Mouse (Mus musculus): Measurements from ENCODE around the gene Zfp62. TPM values are rescaled to one million over a fixed set of nuclear protein-coding genes. Genes with fewer than 3 reads are reported as not detected.

Zfp62 gene
- total and polyA plus RNA-seq, 2 experiments from 2014 or later: 7.4 to 20.4 TPM

DNA sequence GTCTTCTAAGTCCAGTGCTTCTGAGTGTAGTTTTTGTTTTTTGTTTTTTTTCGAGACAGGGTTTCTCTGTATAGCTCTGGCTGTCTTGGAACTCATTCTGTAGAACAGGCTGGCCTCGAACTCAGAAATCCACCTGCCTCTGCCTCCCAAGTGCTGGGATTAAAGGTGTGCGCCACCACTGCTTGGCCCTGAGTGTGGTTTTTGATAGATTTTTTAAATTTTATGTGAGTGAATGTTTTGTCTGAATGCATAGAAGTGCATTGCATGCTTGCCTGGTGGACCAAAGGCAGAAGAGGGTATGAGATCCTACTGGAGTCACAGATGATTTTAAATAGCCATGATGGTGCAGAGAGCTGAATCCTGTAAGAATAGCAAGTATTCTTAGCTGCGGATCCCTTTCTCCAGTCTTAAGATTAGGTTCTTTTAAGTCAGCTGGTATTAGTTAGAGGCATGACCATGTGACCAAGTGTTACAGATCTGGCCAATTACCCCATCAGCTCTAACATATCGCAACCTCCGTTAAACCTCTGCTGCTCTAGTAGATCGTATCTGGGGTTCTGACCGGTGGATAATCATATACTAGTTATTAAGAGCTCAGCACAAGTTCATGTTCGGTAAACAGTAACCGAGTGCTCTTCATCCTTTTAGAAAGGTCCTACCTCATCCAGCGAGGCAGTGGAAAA is 40.0 kb downstream of the Zfp62 start:
- Histone ChIP-seq H3K36me3 (replicated peaks; ENCODE audit: control insufficient read depth, insufficient read depth, low read length) (no peaks in the 10 kb centered on the region), H3K9ac (replicated peaks; ENCODE audit: low read depth, low read length) (peak overlapping the region; percentile 68; the same call in 1 of the 2 replicates), H3K4me1 (ENCODE audit: control insufficient read depth, insufficient read depth) (peaks cover 33% of the 10 kb centered on the region), H3K27ac (ENCODE audit: low read depth) (peak overlapping the region; percentile 97), H3K9me3 (replicated peaks; ENCODE audit: control insufficient read depth, low read length) (no peaks in the 10 kb centered on the region), H3K4me3 (ENCODE audit: low read depth, low read length) (peak overlapping the region; percentile 77), H3K4me2 (ENCODE audit: low read depth, low read length) (peak overlapping the region; percentile 73), H3K27me3 (ENCODE audit: control insufficient read depth, insufficient read depth, low read length) (no peaks in the 10 kb centered on the region)
- WGBS: 22% methylated on average over 11 of the region's 11 CpGs
- no peak for TF ChIP-seq CTCF (IDR thresholded peaks at IDR 0.05; ENCODE audit: low read depth)
- 0 out of 2 replicates have a peak, but pooled peaks have one; percentile 1 for TF ChIP-seq EP300 (IDR thresholded peaks at IDR 0.05; ENCODE audit: low read depth)
- DNase-seq (ENCODE audit: low spot score) (no peak), ATAC-seq (ENCODE audit: insufficient read depth, low read depth) (no peak)

DNA sequence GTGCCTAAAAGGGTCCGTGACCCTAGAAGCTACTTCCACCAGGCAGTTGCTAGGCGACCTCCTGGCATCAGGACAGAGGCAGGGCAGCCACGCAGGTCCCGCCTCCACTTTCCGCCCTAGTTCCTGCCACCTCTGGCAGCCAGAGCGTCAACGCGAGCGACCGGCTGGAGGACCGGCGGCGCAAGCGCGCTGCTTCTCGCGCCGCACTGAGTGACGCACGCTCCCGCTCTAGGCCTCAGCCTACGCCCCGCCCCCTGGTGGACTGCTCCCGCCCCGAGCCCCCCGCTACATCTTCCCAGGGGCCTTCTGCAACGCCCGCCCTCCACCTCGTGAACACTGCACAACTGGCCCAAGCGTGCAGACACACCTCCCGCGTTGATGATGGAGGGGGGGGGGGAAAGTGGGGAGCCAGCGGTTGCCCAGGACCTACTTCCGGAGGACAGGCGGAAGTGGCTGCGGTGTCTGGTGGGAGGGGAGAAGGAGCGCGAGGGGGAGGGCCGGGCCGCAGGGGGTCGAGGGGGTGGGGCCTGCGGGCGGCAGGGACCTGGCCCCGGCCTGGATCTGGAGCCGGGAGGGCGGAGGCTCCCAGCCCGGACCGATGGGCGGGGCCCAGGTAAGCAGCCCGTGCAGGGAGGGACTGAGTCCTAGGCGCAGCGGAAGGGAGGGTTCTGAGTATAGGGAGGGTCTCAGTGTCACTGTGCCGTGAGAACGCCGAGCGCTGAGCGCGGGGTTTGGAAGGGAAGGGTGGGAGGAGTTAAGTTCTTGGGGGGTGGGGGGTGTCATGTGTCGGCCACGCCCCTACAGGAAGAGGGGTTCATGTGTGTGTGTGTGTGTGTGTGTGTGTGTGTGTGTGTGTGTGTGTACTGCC is 40.9 kb downstream of the Zfp62 start, which contains the start of gene Mgat1:
Gene Mgat1 (plus strand): TSS at position 465 of the 868 bp plus-strand sequence.
- H3K4me3 ChIP-seq (ENCODE audit: low read depth, low read length): peak within 1 kb of the TSS; percentile 77
- peak within 1 kb of the TSS; percentile 97 for H3K27ac ChIP-seq (ENCODE audit: low read depth)
- TF ChIP-seq EP300 (IDR thresholded peaks at IDR 0.05; ENCODE audit: low read depth): 0 out of 2 replicates have a peak, but pooled peaks have one; percentile 13
- TF ChIP-seq CTCF (IDR thresholded peaks at IDR 0.05; ENCODE audit: low read depth): peak; percentile 28; the same call in 1 of the 2 replicates
- no peaks in the 10 kb centered on the region for H3K36me3 ChIP-seq (replicated peaks; ENCODE audit: control insufficient read depth, insufficient read depth, low read length)
- H3K27me3 ChIP-seq (ENCODE audit: control insufficient read depth, insufficient read depth, low read length): no peaks in the 10 kb centered on the region
- peak within 1 kb of the TSS; percentile 73 for H3K4me2 ChIP-seq (ENCODE audit: low read depth, low read length)
- H3K4me1 ChIP-seq (ENCODE audit: control insufficient read depth, insufficient read depth): peaks cover 39% of the 10 kb centered on the region
- H3K9me3 ChIP-seq (replicated peaks; ENCODE audit: control insufficient read depth, low read length): no peaks in the 10 kb centered on the region
- peak within 1 kb of the TSS; percentile 68 for H3K9ac ChIP-seq (replicated peaks; ENCODE audit: low read depth, low read length)
- ATAC-seq (ENCODE audit: insufficient read depth, low read depth) (peak; percentile 92), DNase-seq (ENCODE audit: low spot score) (peak; percentile 98)
- WGBS: under 1% methylated on average over 57 of the region's 60 CpGs

DNA sequence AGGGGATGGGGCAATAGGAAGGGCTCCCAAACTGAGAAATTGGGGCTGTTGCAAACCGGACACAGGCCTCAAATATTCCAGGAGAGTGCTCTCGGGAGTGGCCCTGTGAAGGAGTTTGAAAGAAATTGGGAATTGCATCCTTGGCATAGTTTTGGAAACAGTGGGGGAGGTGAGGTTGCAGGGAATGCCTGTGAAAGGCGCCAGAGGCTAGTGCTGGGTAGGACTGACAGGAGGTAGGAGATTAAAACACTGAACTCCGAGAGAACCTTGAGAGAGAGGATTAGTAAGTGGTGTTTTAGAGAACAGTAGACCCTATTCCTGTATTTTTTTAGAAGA is 41.5 kb downstream of the Zfp62 start:
- Histone ChIP-seq H3K27me3 (ENCODE audit: control insufficient read depth, insufficient read depth, low read length) (no peaks in the 10 kb centered on the region), H3K4me1 (ENCODE audit: control insufficient read depth, insufficient read depth) (peaks cover 44% of the 10 kb centered on the region), H3K36me3 (replicated peaks; ENCODE audit: control insufficient read depth, insufficient read depth, low read length) (no peaks in the 10 kb centered on the region), H3K4me2 (ENCODE audit: low read depth, low read length) (peak overlapping the region; percentile 73), H3K9me3 (replicated peaks; ENCODE audit: control insufficient read depth, low read length) (no peaks in the 10 kb centered on the region), H3K27ac (ENCODE audit: low read depth) (peak overlapping the region; percentile 97), H3K9ac (replicated peaks; ENCODE audit: low read depth, low read length) (peak overlapping the region; percentile 68; the same call in 1 of the 2 replicates), H3K4me3 (ENCODE audit: low read depth, low read length) (peak overlapping the region; percentile 77)
- DNase-seq (ENCODE audit: low spot score): peak; percentile 35
- TF ChIP-seq CTCF (IDR thresholded peaks at IDR 0.05; ENCODE audit: low read depth) (no peak), EP300 (IDR thresholded peaks at IDR 0.05; ENCODE audit: low read depth) (no peak)
- 2% methylated on average over 4 of the region's 4 CpGs for WGBS
- no peak for ATAC-seq (ENCODE audit: insufficient read depth, low read depth)

DNA sequence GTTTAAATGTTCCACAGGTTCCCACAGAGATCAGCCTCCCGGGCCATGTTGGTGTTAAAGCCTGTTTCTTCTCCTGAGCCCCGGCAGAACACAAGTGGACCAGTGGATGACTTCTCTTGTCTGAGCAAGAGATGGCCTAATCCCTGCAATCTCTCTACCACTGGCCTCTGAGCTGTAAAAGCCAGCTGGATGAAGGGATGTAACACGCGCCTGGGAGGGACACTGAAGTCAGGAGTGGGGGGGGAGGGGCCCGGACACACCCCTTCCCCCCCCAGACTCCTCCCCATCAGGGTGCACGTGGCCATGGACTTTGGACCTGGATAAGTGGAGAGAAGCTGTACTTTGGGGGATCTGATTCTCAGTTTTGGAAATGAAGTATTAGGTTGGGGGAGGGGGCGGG is 42.1 kb downstream of the Zfp62 start:
- 17% methylated on average over 7 of the region's 7 CpGs for WGBS
- Histone ChIP-seq H3K9me3 (replicated peaks; ENCODE audit: control insufficient read depth, low read length) (no peaks in the 10 kb centered on the region), H3K4me3 (ENCODE audit: low read depth, low read length) (peak overlapping the region; percentile 77), H3K27ac (ENCODE audit: low read depth) (peak overlapping the region; percentile 97), H3K36me3 (replicated peaks; ENCODE audit: control insufficient read depth, insufficient read depth, low read length) (no peaks in the 10 kb centered on the region), H3K4me2 (ENCODE audit: low read depth, low read length) (peak overlapping the region; percentile 73), H3K4me1 (ENCODE audit: control insufficient read depth, insufficient read depth) (peaks cover 50% of the 10 kb centered on the region), H3K27me3 (ENCODE audit: control insufficient read depth, insufficient read depth, low read length) (no peaks in the 10 kb centered on the region), H3K9ac (replicated peaks; ENCODE audit: low read depth, low read length) (0 out of 2 replicates have a peak overlapping the region, but pooled peaks have one; percentile 0)
- no peak for TF ChIP-seq EP300 (IDR thresholded peaks at IDR 0.05; ENCODE audit: low read depth)
- TF ChIP-seq CTCF (IDR thresholded peaks at IDR 0.05; ENCODE audit: low read depth): no peak
- no peak for ATAC-seq (ENCODE audit: insufficient read depth, low read depth)
- DNase-seq (ENCODE audit: low spot score): no peak

DNA sequence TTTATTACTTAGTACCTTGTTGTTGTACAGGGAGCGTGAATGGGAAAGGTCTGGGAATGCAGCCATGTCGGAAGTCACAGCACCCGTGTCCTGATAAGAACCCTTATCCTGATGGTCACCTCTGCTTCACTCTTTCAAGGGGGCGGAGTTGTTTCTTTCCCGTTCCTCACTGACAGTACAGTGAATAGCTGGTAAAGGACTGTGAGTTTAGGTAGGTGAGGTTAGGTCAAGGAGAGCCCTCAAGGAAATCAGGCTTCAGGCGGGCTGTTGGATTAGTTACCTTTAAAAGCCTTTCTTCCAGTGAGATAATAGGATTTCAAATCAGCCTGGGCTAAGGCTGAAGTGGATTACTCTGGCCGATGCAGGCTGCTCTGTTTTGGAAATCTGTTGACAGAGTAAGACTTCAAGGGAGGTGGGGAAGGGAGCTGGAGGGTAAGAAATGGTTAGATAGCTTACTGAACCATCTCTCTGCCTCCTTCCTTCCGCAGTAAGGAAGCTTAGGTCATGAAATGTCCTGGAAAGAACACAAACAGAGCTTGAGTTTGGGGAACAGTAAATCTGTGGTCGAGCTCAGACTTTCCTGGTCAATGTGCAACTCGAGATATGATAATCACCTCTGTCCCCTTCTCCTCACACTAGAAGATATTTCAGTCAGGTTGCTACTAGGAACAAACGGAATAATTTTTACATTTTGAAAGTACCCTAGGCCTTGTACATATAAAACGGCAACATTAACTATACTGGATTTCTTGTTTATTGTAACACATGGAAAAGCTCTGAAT is 42.7 kb downstream of the Zfp62 start:
- peak overlapping the region; percentile 6; the same call in 1 of the 2 replicates for H3K4me3 ChIP-seq (ENCODE audit: low read depth, low read length)
- no peaks in the 10 kb centered on the region for H3K36me3 ChIP-seq (replicated peaks; ENCODE audit: control insufficient read depth, insufficient read depth, low read length)
- DNase-seq (ENCODE audit: low spot score): no peak
- no peak for ATAC-seq (ENCODE audit: insufficient read depth, low read depth)
- H3K9ac ChIP-seq (replicated peaks; ENCODE audit: low read depth, low read length): no peak overlapping the region
- peak overlapping the region; percentile 97 for H3K27ac ChIP-seq (ENCODE audit: low read depth)
- 22% methylated on average over 12 of the region's 12 CpGs for WGBS
- H3K27me3 ChIP-seq (ENCODE audit: control insufficient read depth, insufficient read depth, low read length): no peaks in the 10 kb centered on the region
- no peaks in the 10 kb centered on the region for H3K9me3 ChIP-seq (replicated peaks; ENCODE audit: control insufficient read depth, low read length)
- H3K4me1 ChIP-seq (ENCODE audit: control insufficient read depth, insufficient read depth): peaks cover 51% of the 10 kb centered on the region
- TF ChIP-seq CTCF (IDR thresholded peaks at IDR 0.05; ENCODE audit: low read depth): no peak
- H3K4me2 ChIP-seq (ENCODE audit: low read depth, low read length): peak overlapping the region; percentile 73

Measured in heart, postnatal 0 days (tissue).